In genomic region chr4:44940286-44940685, GRCm38 (mm10) we compare ENCODE assay signal across 23 mouse cellular contexts.
"Had no signal": no experiment of that assay in that cellular context is flagged by ENCODE, and none has a peak within 500 bp of the region (broad histone marks: within the 10 kb centered on the region; RNA-seq: fewer than 3 reads in every experiment).

No protein-coding gene starts in this region.

- H3K27ac ChIP-seq: gastrocnemius, adult 2 months; heart, adult 2 months; heart, embryonic 10.5 days; hindbrain, embryonic 13.5 days; hindbrain, embryonic 15.5 days; hindbrain, postnatal 0 days; kidney, embryonic 15.5 days; kidney, postnatal 0 days; limb, embryonic 13.5 days; limb, embryonic 15.5 days; liver, embryonic 14.5 days had no signal

- H3K36me3 ChIP-seq: heart, embryonic 10.5 days; heart, embryonic 12.5 days; hindbrain, embryonic 13.5 days; hindbrain, embryonic 15.5 days; kidney, embryonic 15.5 days; limb, embryonic 13.5 days; limb, embryonic 15.5 days had no signal

- H3K4me3 ChIP-seq: gastrocnemius, adult 2 months; heart, adult 2 months; heart, embryonic 10.5 days; heart, embryonic 12.5 days; hindbrain, embryonic 13.5 days; hindbrain, embryonic 15.5 days; kidney, embryonic 15.5 days; limb, embryonic 13.5 days; limb, embryonic 15.5 days had no signal

- DNase-seq: gastrocnemius, adult 2 months; gastrocnemius, postnatal 10 days; gastrocnemius, postnatal 25 days; heart, adult 2 months; heart, postnatal 10 days; kidney, adult 11 months; kidney, adult 2 months; kidney, adult 9 months; kidney, postnatal 14 days; kidney, postnatal 36 days; layer of hippocampus, adult 9-11 months; layer of hippocampus, postnatal 36 days; left cerebral cortex, postnatal 4 days had no signal

- H3K4me1 ChIP-seq: heart, embryonic 10.5 days; heart, embryonic 12.5 days; hindbrain, embryonic 13.5 days; hindbrain, embryonic 15.5 days; limb, embryonic 13.5 days; limb, embryonic 15.5 days had no signal

- H3K27me3 ChIP-seq: heart, embryonic 12.5 days; hindbrain, embryonic 13.5 days; hindbrain, embryonic 15.5 days; kidney, embryonic 15.5 days; limb, embryonic 13.5 days; limb, embryonic 15.5 days had no signal
